Mouse (Mus musculus): ENCODE data around the gene Gm42957.
"Not testable (repeated sequence)": the region's sequence is repeated elsewhere in the genome, so short reads cannot be mapped to it uniquely, and the experiment has no call there.

- TF ChIP-seq CTCF (IDR thresholded peaks at IDR 0.05; ENCODE audit: extremely low read depth, insufficient read length, insufficient replicate concordance, low read depth, low read length); POLR2A (IDR thresholded peaks at IDR 0.05; ENCODE audit: low read depth, low read length): not testable (repeated sequence)
Measured at GRCm38 (mm10) chr3:96665732-96666363, 30.6 kb downstream of the Gm42957 start.
